Comparison of ENCODE assay signal across 15 mouse cellular contexts in genomic region chr7:49604965-49605795, GRCm38 (mm10). TPM values are rescaled to one million over a fixed set of nuclear protein-coding genes. Genes with fewer than 3 reads are reported as not detected.
A peak's percentile ranks its signal among the peaks of the same experiment; 100 is the strongest.
DNase-seq lines count a peak whose midpoint lies in the region; TF ChIP-seq lines count a peak whose summit lies in the region.
"Had no signal": no experiment of that assay in that cellular context is flagged by ENCODE, and none has a peak within 500 bp of the region (broad histone marks: within the 10 kb centered on the region; RNA-seq: fewer than 3 reads in every experiment).

No protein-coding gene starts in this region.

- WGBS in liver, adult 2 months, result 53% methylated on average over 15 of the region's 15 CpGs

- peak; percentile 8 for DNase-seq in gastrocnemius, adult 18-20 months (ENCODE audit: low spot score)
- no peak for DNase-seq in gastrocnemius, postnatal 14 days
- DNase-seq in liver, adult 2 months (ENCODE audit: extremely low read depth, low read depth, low spot score), result peak; percentile 83
- no peak for DNase-seq in liver
- DNase-seq in heart, postnatal 10 days, result peak; percentile 38 to 53
- no peak for DNase-seq in spleen, postnatal 4 days (ENCODE audit: low spot score in 2 of 2)
- no peak for DNase-seq in spleen, adult 18-20 months
- DNase-seq: liver, embryonic 13.5 days; thymus, postnatal 25 days had no signal

- H3K4me3 ChIP-seq in liver, adult 2 months (ENCODE audit: insufficient read depth, low read depth, low read length), result no peak overlapping the region
- no peak overlapping the region for H3K4me3 ChIP-seq in myocyte
- H3K4me3 ChIP-seq: liver, embryonic 13.5 days; midbrain, embryonic 10.5 days; neural tube, embryonic 12.5 days had no signal

- H3K79me2 ChIP-seq in liver, adult 2 months (ENCODE audit: control insufficient read depth, insufficient read depth, low read length), result no peaks in the 10 kb centered on the region
- no peaks in the 10 kb centered on the region for H3K79me2 ChIP-seq in myocyte (ENCODE audit: control insufficient read depth, insufficient read depth)

- no peaks in the 10 kb centered on the region for H3K27me3 ChIP-seq in liver, adult 2 months (ENCODE audit: control insufficient read depth, insufficient read depth, low read length)
- H3K27me3 ChIP-seq in myocyte (ENCODE audit: control insufficient read depth, insufficient read depth, insufficient read length), result no peaks in the 10 kb centered on the region
- H3K27me3 ChIP-seq: liver, embryonic 13.5 days; neural tube, embryonic 12.5 days had no signal

- intact Hi-C loops in gastrocnemius, postnatal 14 days (cut with DNase I; ENCODE audit: low total_unique reads), result no loop called here
- intact Hi-C loops in heart, postnatal 10 days (cut with DNase I), result no loop called here

- H3K9ac ChIP-seq in liver, adult 2 months (ENCODE audit: low read depth, low read length), result no peak overlapping the region
- H3K9ac ChIP-seq: liver, embryonic 13.5 days; neural tube, embryonic 12.5 days had no signal

- TF ChIP-seq CTCF in liver, adult 2 months (IDR thresholded peaks at IDR 0.05; ENCODE audit: low read depth, low read length), result no peak

- no peaks in the 10 kb centered on the region for H3K4me1 ChIP-seq in liver, adult 2 months (ENCODE audit: control insufficient read depth, insufficient read depth, low read length)
- H3K4me1 ChIP-seq: liver, embryonic 13.5 days; neural tube, embryonic 12.5 days had no signal

- no peak for TF ChIP-seq POLR2A in liver, adult 2 months (IDR thresholded peaks at IDR 0.05; ENCODE audit: extremely low read depth, insufficient read depth, low read length)
- no peak for TF ChIP-seq POLR2A in myocyte (IDR thresholded peaks at IDR 0.05; ENCODE audit: insufficient read length, low read depth)

- H3K27ac ChIP-seq in liver, adult 2 months (replicated peaks; ENCODE audit: insufficient read depth, low read depth, low read length), result no peak overlapping the region
- H3K27ac ChIP-seq: liver, embryonic 13.5 days; midbrain, embryonic 10.5 days; neural tube, embryonic 12.5 days had no signal

- peaks cover 12% of the 10 kb centered on the region; the same call in 1 of the 2 replicates for H3K36me3 ChIP-seq in liver, adult 2 months (ENCODE audit: control insufficient read depth, insufficient read depth, low read length)
- peaks cover 4% of the 10 kb centered on the region for H3K36me3 ChIP-seq in myocyte (ENCODE audit: control insufficient read depth, insufficient read depth)

- H3ac ChIP-seq in myocyte (ENCODE audit: control insufficient read depth, insufficient read length), result no peak overlapping the region

- H3K4me2 ChIP-seq in myocyte (ENCODE audit: low read depth), result no peak overlapping the region
- H3K4me2 ChIP-seq: liver, embryonic 13.5 days; neural tube, embryonic 12.5 days had no signal

TF ChIP-seq in myocyte, 11 proteins besides CTCF, POLR2A, EP300 and RAD21:
- TF ChIP-seq MYOD1 (IDR thresholded peaks at IDR 0.05; ENCODE audit: control insufficient read depth in 1 of 3, insufficient read length in 2 of 3, low read depth in 2 of 3), result peak in 1 of 3 experiments; percentile 10
- no peak for TF ChIP-seq CEBPB (IDR thresholded peaks at IDR 0.05; ENCODE audit: insufficient read depth, poor library complexity, severe bottlenecking)
- TF ChIP-seq TCF12 (IDR thresholded peaks at IDR 0.05; ENCODE audit: insufficient read depth, poor library complexity, severe bottlenecking), result no peak
- TF ChIP-seq MYOG (IDR thresholded peaks at IDR 0.05; ENCODE audit: control insufficient read depth in 1 of 3, insufficient read depth in 1 of 3, insufficient read length in 2 of 3, low read depth in 2 of 3), result no peak
- TF ChIP-seq E2F4 (IDR thresholded peaks at IDR 0.05; ENCODE audit: insufficient read depth), result no peak
- TF ChIP-seq SRF (IDR thresholded peaks at IDR 0.05; ENCODE audit: control insufficient read depth, insufficient read length, low read depth), result no peak
- peak; percentile 5 for TF ChIP-seq POLR2AphosphoS2 (IDR thresholded peaks at IDR 0.05; ENCODE audit: insufficient read length, low read depth)
- no peak for TF ChIP-seq MAX (IDR thresholded peaks at IDR 0.05; ENCODE audit: low read depth)
- TF ChIP-seq TCF3 (IDR thresholded peaks at IDR 0.05; ENCODE audit: insufficient read length, low read depth), result no peak
- TF ChIP-seq USF1 (IDR thresholded peaks at IDR 0.05; ENCODE audit: low read depth), result no peak
- TF ChIP-seq REST (IDR thresholded peaks at IDR 0.05; ENCODE audit: insufficient read depth, insufficient read length), result no peak

RNA-seq across cellular contexts. Expression of gene Dbx1, which starts 31.5 kb away (rescaled TPM):
- not detected for total RNA-seq in gastrocnemius, adult 18-20 months (2021)
- not detected for total RNA-seq in gastrocnemius, postnatal 14 days (2021)
- not detected in 2 replicates for total RNA-seq in liver, adult 2 months (2014; rRNA removed)
- polyA plus RNA-seq in liver, adult 2 months (2012; rRNA removed), result not detected in 2 replicates
- not detected for total RNA-seq in heart, postnatal 10 days (2021)
- not detected for polyA plus RNA-seq in myocyte (2012; fragmentation: generic; extraction: Trizol)
- total RNA-seq: hematopoietic stem cell, adult 5-6 weeks; left cerebral cortex, adult 18-20 months had no signal
- polyA plus RNA-seq: intestine, embryonic 16.5 days had no signal

Comparison
In these comparisons a context has a peak if more than half of its experiments do, and no peak if none do; other contexts are left out.
1. DNase-seq: peak in gastrocnemius, adult 18-20 months (single experiment), liver, adult 2 months (single experiment) and heart, postnatal 10 days (2 of 2); none in gastrocnemius, postnatal 14 days (single experiment), liver (single experiment), spleen, postnatal 4 days (0 of 2) and spleen, adult 18-20 months (0 of 2).